Mouse (Mus musculus) heart, adult 2 months (tissue): ENCODE data around the gene Dnajc3. TPM values are rescaled to one million over a fixed set of nuclear protein-coding genes. Genes with fewer than 3 reads are reported as not detected.
A peak's percentile ranks its signal among the peaks of the same experiment; 100 is the strongest.

Source experiments
- DNase-seq, 2 experiments: peaks; one replicate each; pipeline ENCODE4 v3.0.0; 2021
- H3K27ac ChIP-seq: fragments of 200-600 bp; 2 replicates; pipeline ENCODE4 v1.8.1; 2022
- H3K27me3 ChIP-seq: fragments of 200-500 bp; 2 replicates; pipeline ENCODE4 v1.6.1; 2012; ENCODE audit warnings: mild to moderate bottlenecking, low read length, inconsistent platforms, mixed read lengths; ENCODE audit not compliant: control insufficient read depth, insufficient read depth
- H3K36me3 ChIP-seq: fragments of 200-500 bp; 2 replicates; pipeline ENCODE4 v1.6.1; 2012; ENCODE audit warnings: low read length, inconsistent platforms; ENCODE audit not compliant: control insufficient read depth, insufficient read depth
- H3K4me1 ChIP-seq: fragments of 200-500 bp; 2 replicates; pipeline ENCODE4 v1.6.1; 2011; ENCODE audit warnings: low read length; ENCODE audit not compliant: control insufficient read depth, insufficient read depth
- H3K4me3 ChIP-seq: fragments of 200-600 bp; 2 replicates; pipeline ENCODE4 v1.8.1; 2022
- H3K79me2 ChIP-seq: fragments of 200-500 bp; replicated peaks from 2 replicates; pipeline ENCODE4 v1.6.1; 2012; ENCODE audit warnings: mild to moderate bottlenecking, inconsistent platforms, low read length, moderate library complexity, mixed read lengths; ENCODE audit not compliant: control insufficient read depth, insufficient read depth
- H3K9ac ChIP-seq: fragments of 200-500 bp; 2 replicates; pipeline ENCODE4 v1.6.1; 2012; ENCODE audit warnings: low read depth, mild to moderate bottlenecking, control low read depth, inconsistent platforms, low read length, mixed read lengths
- CTCF ChIP-seq: fragments of 200-600 bp; IDR thresholded peaks from 2 replicates; pipeline ENCODE4 v1.8.1; 2022; ENCODE audit warnings: antibody characterized with exemption, mild to moderate bottlenecking, moderate library complexity
- EP300 ChIP-seq: fragments of 200-500 bp; IDR thresholded peaks from 2 replicates; pipeline ENCODE4 v1.6.1; 2011; ENCODE audit warnings: low read depth, low read length, control low read depth; ENCODE audit not compliant: insufficient read depth
- POLR2A ChIP-seq: fragments of 200-500 bp; IDR thresholded peaks from 2 replicates; pipeline ENCODE4 v1.6.1; 2011; ENCODE audit warnings: mild to moderate bottlenecking, low read depth, low read length, control low read depth; ENCODE audit not compliant: insufficient read depth
- whole genome bisulfite sequencing: fragments of 180-500 bp; shearing (Covaris S2); methylation state at CpG from one replicate; pipeline ENCODE4 v1.1.7; 2018; 5-methylcytosine and 5-hydroxymethylcytosine counted together
- intact Hi-C: fragments of 180-260 bp; cut with DNase I; formaldehyde crosslinking; loops from one replicate; pipeline ENCODE4 v1.15.1; 2025
- polyA plus RNA-seq: library from polyadenylated mRNA; depleted of rRNA; stranded (reverse); fragments of >200 nt; gene quantifications from 2 replicates; pipeline ENCODE4 v1.2.3, GENCODE M21; 2012
- total RNA-seq, 2 experiments: library from RNA; stranded (reverse); gene quantifications; 2 replicates each; pipeline ENCODE4 v1.2.3; 2021

The Dnajc3 gene
- total and polyA plus RNA-seq, 3 experiments = 8.5 to 33.4 (median 32.5) TPM

DNA sequence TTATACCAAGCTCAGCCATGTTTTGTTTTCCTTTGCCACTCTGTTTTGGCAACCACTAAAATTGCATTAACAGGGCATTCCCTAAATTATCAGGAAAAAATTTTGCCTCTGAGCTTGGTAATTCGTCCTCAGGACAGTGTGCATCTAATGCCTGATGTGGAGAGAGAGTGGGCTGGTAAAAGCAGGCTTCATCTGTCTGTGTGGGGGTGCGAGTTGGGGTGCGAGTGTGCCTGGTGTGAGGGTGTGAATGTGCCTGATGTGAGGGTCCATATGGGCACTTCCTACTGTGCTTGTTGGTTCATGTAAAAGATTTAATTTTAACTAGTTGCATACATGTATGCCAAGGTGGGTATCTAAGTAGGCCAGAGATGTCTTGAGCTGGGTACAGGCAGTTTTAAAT, 34.4 kb upstream of the Dnajc3 start:
- H3K4me3 ChIP-seq = no peak overlapping the region
- H3K36me3 ChIP-seq = no peaks in the 10 kb centered on the region
- H3K9ac ChIP-seq = no peak overlapping the region
- no peak overlapping the region for H3K27ac ChIP-seq
- no peaks in the 10 kb centered on the region for H3K27me3 ChIP-seq
- H3K79me2 ChIP-seq = no peaks in the 10 kb centered on the region
- intact Hi-C loops = no loop called here
- H3K4me1 ChIP-seq = no peaks in the 10 kb centered on the region
- WGBS = 79% methylated on average over 3 of the region's 3 CpGs
- no peak for TF ChIP-seq EP300
- no peak for TF ChIP-seq POLR2A
- no peak for TF ChIP-seq CTCF
- DNase-seq = no peak

DNA sequence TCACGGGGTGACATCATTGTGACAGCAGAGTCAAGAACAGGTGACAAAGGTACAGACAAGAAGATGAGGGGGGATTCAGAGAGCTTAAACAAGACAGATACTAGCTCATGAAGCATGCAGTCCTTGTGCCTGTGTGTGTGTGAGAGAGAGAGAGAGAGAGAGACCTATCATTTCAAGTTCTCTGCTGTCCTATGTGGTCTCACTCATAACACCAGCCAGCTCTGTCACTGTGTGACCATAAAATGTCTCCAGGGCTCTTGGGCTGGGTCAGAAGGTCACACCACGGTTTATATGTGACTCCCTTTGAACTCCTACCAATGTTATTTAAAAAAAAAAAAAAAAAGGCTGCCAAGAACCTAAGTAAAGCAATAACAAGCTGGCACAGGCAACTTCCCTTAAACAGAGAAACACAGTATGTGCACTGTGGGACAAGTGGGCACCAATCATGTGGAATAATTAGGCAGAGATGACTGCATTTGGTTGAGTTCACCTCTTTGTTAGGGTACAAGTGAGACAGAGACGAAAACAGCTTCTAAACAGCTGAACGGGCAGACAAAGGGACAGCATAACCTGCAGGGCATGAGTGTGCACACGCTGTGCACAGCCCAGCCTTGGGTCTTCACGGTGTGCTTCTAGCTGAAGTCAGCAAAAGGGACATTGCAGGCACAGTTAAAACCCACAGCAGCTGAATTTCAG, 33.8 kb upstream of the Dnajc3 start:
- no peak for DNase-seq
- H3K36me3 ChIP-seq = no peaks in the 10 kb centered on the region
- H3K79me2 ChIP-seq = no peaks in the 10 kb centered on the region
- intact Hi-C loops = no loop called here
- TF ChIP-seq EP300 (no peak), POLR2A (no peak), CTCF (no peak)
- 83% methylated on average over 6 of the region's 6 CpGs for WGBS
- no peak overlapping the region for H3K4me3 ChIP-seq
- no peak overlapping the region for H3K27ac ChIP-seq
- H3K9ac ChIP-seq = no peak overlapping the region
- H3K27me3 ChIP-seq = no peaks in the 10 kb centered on the region
- no peaks in the 10 kb centered on the region for H3K4me1 ChIP-seq

DNA sequence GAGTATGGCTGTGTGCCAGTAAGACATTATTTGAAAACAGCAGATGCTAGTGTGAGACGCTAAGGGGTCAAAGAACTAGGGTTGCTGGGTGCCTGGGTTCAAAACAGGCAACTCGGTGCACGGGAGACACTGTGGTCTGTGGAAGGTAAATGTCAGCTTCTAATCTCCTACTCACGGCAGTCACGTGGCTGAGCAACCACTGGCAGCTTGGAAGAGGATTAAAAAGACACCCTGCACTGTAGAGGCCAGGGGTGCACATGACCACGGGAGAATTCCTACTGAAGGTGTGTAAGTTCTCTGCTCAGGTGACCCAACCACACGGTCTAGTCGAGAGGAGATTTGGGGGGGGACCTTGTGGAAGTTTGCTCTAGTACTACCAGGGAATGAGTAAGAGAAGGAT, 30.2 kb upstream of the Dnajc3 start:
- no peak for DNase-seq
- no peak overlapping the region for H3K9ac ChIP-seq
- no peak overlapping the region for H3K4me3 ChIP-seq
- no peaks in the 10 kb centered on the region for H3K79me2 ChIP-seq
- no peak overlapping the region for H3K27ac ChIP-seq
- H3K36me3 ChIP-seq = no peaks in the 10 kb centered on the region
- H3K4me1 ChIP-seq = no peaks in the 10 kb centered on the region
- intact Hi-C loops = no loop called here
- H3K27me3 ChIP-seq = no peaks in the 10 kb centered on the region
- WGBS = 41% methylated on average over 8 of the region's 8 CpGs
- TF ChIP-seq EP300 (no peak), POLR2A (no peak)

DNA sequence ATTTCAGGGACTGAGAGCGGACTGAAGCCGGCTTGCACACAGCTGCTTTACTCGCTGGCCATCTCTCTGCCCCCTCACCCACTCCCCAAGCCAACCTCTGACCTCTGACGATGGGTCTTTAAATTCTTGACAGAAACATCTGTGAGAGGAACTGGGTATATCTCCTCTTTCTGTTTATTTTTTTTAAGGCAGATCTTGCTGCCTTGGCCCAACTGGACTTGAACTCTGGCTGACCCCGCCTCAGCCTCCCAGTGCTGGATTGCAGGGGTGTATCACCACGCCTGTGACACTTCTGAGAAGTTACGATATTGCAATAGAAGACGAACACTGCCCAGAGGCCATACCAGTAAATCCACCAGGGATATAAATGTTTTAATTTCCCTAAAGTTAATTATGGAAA, 27.9 kb upstream of the Dnajc3 start:
- no peaks in the 10 kb centered on the region for H3K79me2 ChIP-seq
- TF ChIP-seq EP300 = no peak
- TF ChIP-seq CTCF = no peak
- TF ChIP-seq POLR2A = no peak
- no peaks in the 10 kb centered on the region for H3K36me3 ChIP-seq
- H3K27ac ChIP-seq = no peak overlapping the region; the same call in 1 of the 2 replicates
- H3K4me3 ChIP-seq = no peak overlapping the region
- no peaks in the 10 kb centered on the region for H3K4me1 ChIP-seq
- WGBS = 70% methylated on average over 8 of the region's 8 CpGs
- peak; percentile 46 to 54 for DNase-seq
- no peaks in the 10 kb centered on the region for H3K27me3 ChIP-seq
- H3K9ac ChIP-seq = no peak overlapping the region
- intact Hi-C loops = loop anchor here (1.0 to 5.0 kb wide), 3 partner anchors 37 to 117 kb away; no protein-coding TSS in a partner anchor

DNA sequence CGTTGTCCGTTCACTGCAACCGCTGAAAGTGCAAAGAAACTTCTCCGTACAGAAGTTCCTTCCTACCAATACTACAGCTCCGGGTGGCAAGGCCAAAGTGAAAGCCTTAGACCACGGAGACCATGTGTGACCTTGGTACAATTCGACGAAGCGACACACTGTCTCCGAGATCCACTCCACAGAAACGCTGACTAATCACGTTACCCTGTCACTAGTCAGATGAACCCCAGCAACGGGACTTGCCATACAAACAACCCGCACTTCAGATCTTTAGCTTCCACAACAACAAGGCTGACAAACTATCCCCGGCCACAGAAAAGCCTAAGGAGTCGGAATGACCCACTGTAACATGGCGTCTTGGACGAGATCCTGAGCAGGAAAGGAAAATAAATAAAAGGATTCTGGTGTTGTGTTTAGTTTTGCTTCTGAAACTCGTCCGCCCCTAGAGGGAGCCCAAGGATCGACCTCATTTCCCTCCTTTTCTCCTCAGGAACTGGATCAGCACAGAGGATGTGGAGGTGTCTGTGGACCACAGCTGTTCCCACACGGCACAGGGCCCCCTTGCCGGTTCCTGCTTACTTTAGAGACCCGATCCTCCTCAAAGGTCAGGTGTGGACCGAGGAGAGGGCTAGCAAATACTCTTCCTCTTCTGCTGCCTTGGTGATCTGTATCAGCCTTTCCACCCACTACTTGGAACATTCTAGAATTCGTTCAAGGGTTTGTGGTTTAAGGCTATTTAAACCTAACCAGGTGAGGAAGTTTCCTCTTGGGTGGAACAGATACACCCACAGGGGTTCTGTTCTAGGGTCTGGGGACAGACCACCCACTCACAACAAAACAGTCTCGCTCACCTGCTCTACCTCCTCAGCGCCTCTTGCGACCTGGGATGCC, 27.2 kb upstream of the Dnajc3 start:
- Histone ChIP-seq H3K4me1 (no peaks in the 10 kb centered on the region), H3K36me3 (no peaks in the 10 kb centered on the region), H3K4me3 (peak overlapping the region; percentile 27; the same call in 1 of the 2 replicates), H3K9ac (no peak overlapping the region), H3K27me3 (no peaks in the 10 kb centered on the region), H3K79me2 (no peaks in the 10 kb centered on the region), H3K27ac (peak overlapping the region; percentile 58)
- TF ChIP-seq POLR2A = no peak
- TF ChIP-seq EP300 = 0 out of 2 replicates have a peak, but pooled peaks have one; percentile 54
- peak; percentile 81 for TF ChIP-seq CTCF
- WGBS = 49% methylated on average over 29 of the region's 29 CpGs
- DNase-seq = peak; percentile 68 to 79
- intact Hi-C loops = loop anchor here (1.0 to 5.0 kb wide), 3 partner anchors 37 to 117 kb away; no protein-coding TSS in a partner anchor

DNA sequence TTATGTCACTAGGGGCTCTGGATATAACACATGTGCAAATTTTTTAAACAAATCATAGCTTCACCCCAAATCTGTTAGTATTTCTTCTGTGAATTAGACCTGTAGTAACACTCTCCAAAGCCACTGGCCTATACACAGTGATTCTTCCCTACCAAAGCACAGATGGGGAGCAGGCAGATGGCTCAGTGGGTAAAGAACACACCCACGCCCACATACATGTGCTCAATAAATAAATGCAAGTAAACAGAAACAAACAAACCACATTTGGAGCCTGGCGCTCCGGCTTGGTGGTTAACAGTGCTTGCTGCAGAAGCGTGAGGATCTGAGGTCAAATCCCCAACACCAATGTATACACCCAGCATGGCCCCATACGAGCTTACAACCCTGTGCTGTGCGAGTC, 26.3 kb upstream of the Dnajc3 start:
- Histone ChIP-seq H3K9ac (no peak overlapping the region), H3K79me2 (no peaks in the 10 kb centered on the region), H3K4me3 (no peak overlapping the region), H3K4me1 (no peaks in the 10 kb centered on the region), H3K36me3 (no peaks in the 10 kb centered on the region), H3K27ac (no peak overlapping the region), H3K27me3 (no peaks in the 10 kb centered on the region)
- TF ChIP-seq CTCF (no peak), POLR2A (no peak), EP300 (no peak)
- DNase-seq = no peak
- intact Hi-C loops = loop anchor here (5.0 kb wide), 2 partner anchors 36 to 76 kb away; no protein-coding TSS in a partner anchor
- WGBS = 95% methylated on average over 6 of the region's 6 CpGs
